Mouse (Mus musculus) limb, embryonic 11.5 days (tissue): ENCODE measurements around the gene Lyrm4. TPM values are rescaled to one million over a fixed set of nuclear protein-coding genes. Genes with fewer than 3 reads are reported as not detected.
A peak's percentile ranks its signal among the peaks of the same experiment; 100 is the strongest.

ENCODE experiments used
- ATAC-seq: fragments of 200-750 bp; cut with Nextera tagmentation; 2 replicates; pipeline ENCODE4 v1.8.0; 2017; ENCODE audit warnings: low read depth; ENCODE audit not compliant: insufficient number of reproducible peaks, low FRiP score, low TSS enrichment
- DNase-seq: peaks from one replicate; pipeline ENCODE4 v3.0.0-alpha.2; 2015; ENCODE audit warnings: low spot score
- H3K27ac ChIP-seq: fragments of 300-500 bp; sonication (generic); replicated peaks from 2 replicates; pipeline ENCODE4 v1.5.1; 2014; ENCODE audit warnings: low read depth, mild to moderate bottlenecking, low read length
- H3K27me3 ChIP-seq: fragments of 300-500 bp; sonication (generic); 2 replicates; pipeline ENCODE4 v1.6.1; 2014; ENCODE audit warnings: mild to moderate bottlenecking, low read length, mixed read lengths; ENCODE audit not compliant: control insufficient read depth, insufficient read depth
- H3K36me3 ChIP-seq: fragments of 300-500 bp; sonication (generic); 2 replicates; pipeline ENCODE4 v1.6.1; 2014; ENCODE audit warnings: mild to moderate bottlenecking, low read length, moderate library complexity, mixed read lengths; ENCODE audit not compliant: control insufficient read depth, insufficient read depth
- H3K4me1 ChIP-seq: fragments of 300-500 bp; sonication (generic); 2 replicates; pipeline ENCODE4 v1.6.1; 2014; ENCODE audit warnings: low read length, mixed read lengths; ENCODE audit not compliant: control insufficient read depth, insufficient read depth
- H3K4me2 ChIP-seq: fragments of 300-500 bp; sonication (generic); 2 replicates; pipeline ENCODE4 v1.6.1; 2014; ENCODE audit warnings: low read depth, mild to moderate bottlenecking, moderate library complexity; ENCODE audit not compliant: severe bottlenecking
- H3K4me3 ChIP-seq: fragments of 300-500 bp; sonication (generic); 2 replicates; pipeline ENCODE4 v1.5.1; 2014; ENCODE audit warnings: low read depth, low read length
- H3K9ac ChIP-seq: fragments of 300-500 bp; sonication (generic); 2 replicates; pipeline ENCODE4 v1.6.1; 2014; ENCODE audit warnings: mild to moderate bottlenecking, low read length
- H3K9me3 ChIP-seq: fragments of 300-500 bp; sonication (generic); 2 replicates; pipeline ENCODE4 v1.6.1; 2016; ENCODE audit warnings: low read length; ENCODE audit not compliant: control insufficient read depth
- WGBS: fragments of 180-500 bp; shearing (Covaris S2); extraction: QIAGEN DNeasy Blood & Tissue Kit; methylation state at CpG from one replicate; pipeline ENCODE4 v1.1.7; 2014; 5-methylcytosine and 5-hydroxymethylcytosine counted together
- polyA plus RNA-seq: library from polyadenylated mRNA; unstranded; fragments of >200 nt; fragmentation: Nextera tagmentation; extraction: Ambion mirVana; gene quantifications from 2 replicates; pipeline ENCODE4 v1.2.1, GENCODE M21; 2014

The Lyrm4 gene
- polyA plus RNA-seq, 1 experiment from 2014 or later = 20.6 TPM

DNA sequence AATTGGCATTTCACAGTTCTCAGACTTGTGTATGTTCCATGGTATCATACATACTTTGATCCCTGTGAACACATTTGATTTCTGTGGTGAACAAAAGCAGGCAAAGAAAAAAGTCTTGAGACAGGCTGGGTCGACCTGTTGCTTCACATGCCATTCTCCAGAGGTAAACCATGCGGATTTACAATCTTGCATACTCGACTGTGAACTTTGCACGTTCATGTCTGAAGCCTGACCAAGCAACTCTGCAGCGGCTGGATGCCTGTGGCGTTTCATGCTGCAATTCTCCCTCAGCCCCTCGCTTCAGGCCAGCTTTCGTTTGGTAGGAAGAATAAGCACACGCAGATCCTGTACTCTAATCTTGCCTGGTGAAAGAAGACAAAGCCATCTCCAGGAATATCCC is 85.4 kb downstream of the Lyrm4 start:
- ATAC-seq = no peak
- 80% methylated on average over 9 of the region's 9 CpGs for WGBS

DNA sequence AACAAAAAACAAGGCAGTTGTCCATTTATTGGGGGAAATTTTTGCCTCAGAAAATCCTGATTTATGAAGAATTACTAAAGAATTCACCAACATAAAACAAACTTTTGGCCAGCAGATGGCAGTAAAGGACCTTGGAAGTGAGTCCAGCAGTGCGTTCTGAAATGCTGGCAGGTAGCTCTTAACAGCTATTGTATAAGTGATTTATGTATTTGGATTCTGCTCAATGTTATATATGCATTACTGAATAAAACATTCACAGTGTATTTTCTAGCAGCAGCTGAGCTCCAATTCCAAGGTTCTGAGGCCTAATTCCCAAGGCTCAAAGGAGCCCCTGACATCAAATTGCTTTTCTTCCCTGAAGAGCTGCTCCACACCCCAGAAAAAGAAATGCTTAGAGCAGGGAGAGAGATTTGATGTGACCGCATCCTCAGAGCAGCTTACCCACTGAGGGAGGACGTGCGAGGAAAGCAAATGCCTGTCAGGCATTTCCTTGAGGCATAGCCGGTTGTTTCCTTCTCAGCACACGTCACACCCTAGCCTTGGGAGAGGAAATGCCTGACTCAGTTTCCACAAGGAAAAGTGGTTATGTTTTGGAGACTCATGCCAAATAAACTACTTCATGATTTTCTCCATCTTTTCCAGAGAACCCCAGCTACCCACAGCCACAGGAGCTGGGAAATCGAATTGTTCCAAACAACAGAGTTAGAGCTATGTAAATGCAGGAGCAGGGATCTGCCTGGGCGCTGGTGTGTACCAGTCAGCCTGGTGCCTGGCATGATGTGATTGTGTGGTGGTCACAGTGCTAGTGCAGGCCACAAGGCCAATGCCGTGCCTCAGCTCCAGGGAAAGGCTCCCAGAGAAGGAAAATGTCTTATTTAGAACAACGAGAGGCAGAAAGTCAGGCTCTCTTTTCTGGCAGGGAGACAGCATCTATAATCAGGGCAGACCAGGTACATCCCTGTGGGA is 97.7 kb downstream of the Lyrm4 start:
- Histone ChIP-seq H3K9me3 (no peaks in the 10 kb centered on the region), H3K27ac (no peak overlapping the region), H3K36me3 (no peaks in the 10 kb centered on the region), H3K27me3 (no peaks in the 10 kb centered on the region), H3K4me1 (no peaks in the 10 kb centered on the region), H3K9ac (no peak overlapping the region), H3K4me3 (no peak overlapping the region), H3K4me2 (no peak overlapping the region)
- DNase-seq (peak; percentile 71), ATAC-seq (no peak)
- 66% methylated on average over 10 of the region's 10 CpGs for WGBS

More for the DNA sequence above, 85.4 kb downstream of the Lyrm4 start:
- DNase-seq = no peak
- H3K4me2 ChIP-seq = no peak overlapping the region
- no peaks in the 10 kb centered on the region for H3K9me3 ChIP-seq
- no peak overlapping the region for H3K4me3 ChIP-seq
- no peaks in the 10 kb centered on the region for H3K4me1 ChIP-seq
- H3K36me3 ChIP-seq = no peaks in the 10 kb centered on the region
- H3K27ac ChIP-seq = no peak overlapping the region
- H3K9ac ChIP-seq = no peak overlapping the region
- no peaks in the 10 kb centered on the region for H3K27me3 ChIP-seq

DNA sequence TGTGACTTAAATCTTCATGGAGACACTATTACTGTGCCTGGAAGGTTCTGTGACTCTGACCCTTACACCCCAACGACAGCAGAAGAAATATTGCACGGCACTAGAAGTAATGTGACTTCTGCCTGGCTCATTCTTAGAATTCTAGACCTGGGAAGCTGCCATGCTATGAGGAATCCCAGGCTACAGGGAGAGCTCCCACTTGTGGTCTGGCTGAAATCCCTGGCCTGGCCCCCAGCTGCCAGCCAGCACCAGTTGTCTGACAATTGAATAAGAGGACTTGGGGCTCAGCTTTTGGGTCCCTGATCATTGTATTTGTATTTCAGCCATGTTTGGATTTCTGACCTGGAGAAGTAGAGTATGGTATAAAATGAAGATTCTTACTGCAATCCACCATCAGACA is 99.3 kb downstream of the Lyrm4 start:
- no peak overlapping the region for H3K4me3 ChIP-seq
- no peak overlapping the region for H3K9ac ChIP-seq
- H3K9me3 ChIP-seq = no peaks in the 10 kb centered on the region
- no peak for ATAC-seq
- no peaks in the 10 kb centered on the region for H3K27me3 ChIP-seq
- no peaks in the 10 kb centered on the region for H3K36me3 ChIP-seq
- H3K27ac ChIP-seq = no peak overlapping the region
- WGBS = 61% methylated on average over 2 of the region's 2 CpGs
- DNase-seq = no peak
- H3K4me1 ChIP-seq = no peaks in the 10 kb centered on the region
- H3K4me2 ChIP-seq = no peak overlapping the region

DNA sequence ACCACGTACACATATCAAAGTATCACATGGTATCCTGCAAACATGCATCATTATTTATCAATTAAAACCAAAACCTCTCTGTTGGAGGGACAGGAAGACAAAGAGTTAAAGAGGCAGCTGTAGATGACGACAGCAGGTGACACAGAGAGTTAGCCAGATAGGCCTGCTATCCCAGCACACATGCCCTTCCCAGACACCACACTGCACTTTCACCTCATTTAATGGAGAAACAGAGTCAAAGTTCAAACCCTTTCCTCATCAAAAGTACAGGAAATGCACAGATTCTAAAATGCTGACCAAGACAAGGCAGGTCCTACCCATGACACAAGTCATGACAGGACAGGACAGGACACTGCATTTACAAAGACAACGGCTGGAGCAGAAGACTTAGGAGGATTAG is 101.7 kb downstream of the Lyrm4 start:
- no peak for ATAC-seq

DNA sequence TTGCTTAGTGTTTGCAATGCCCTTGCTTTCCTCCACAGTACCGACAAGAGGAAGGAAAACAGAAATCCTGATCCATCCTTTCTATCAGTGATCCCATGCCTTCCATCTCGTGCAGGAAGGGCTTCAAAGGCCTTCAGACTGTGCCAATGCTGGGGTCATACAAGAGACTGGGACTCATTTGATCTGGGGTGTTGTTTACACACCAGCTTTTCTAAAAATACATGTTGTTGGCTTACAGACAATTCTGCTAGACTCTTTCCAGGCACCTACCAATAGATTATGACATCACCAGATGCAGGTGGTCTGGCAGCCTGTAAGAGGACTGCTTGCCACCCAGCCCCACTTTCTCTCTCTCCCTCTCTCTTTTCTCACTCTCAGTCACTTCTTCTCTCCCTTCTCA is 107.3 kb downstream of the Lyrm4 start:
- no peaks in the 10 kb centered on the region for H3K27me3 ChIP-seq
- WGBS = 78% methylated on average over 2 of the region's 2 CpGs
- no peaks in the 10 kb centered on the region for H3K36me3 ChIP-seq
- no peaks in the 10 kb centered on the region for H3K9me3 ChIP-seq
- no peaks in the 10 kb centered on the region for H3K4me1 ChIP-seq
- no peak for ATAC-seq
- no peak overlapping the region for H3K4me3 ChIP-seq
- no peak overlapping the region for H3K27ac ChIP-seq
- H3K4me2 ChIP-seq = no peak overlapping the region
- no peak for DNase-seq
- no peak overlapping the region for H3K9ac ChIP-seq

More for the DNA sequence above, 101.7 kb downstream of the Lyrm4 start:
- no peaks in the 10 kb centered on the region for H3K4me1 ChIP-seq
- H3K9ac ChIP-seq = no peak overlapping the region
- no peak overlapping the region for H3K4me2 ChIP-seq
- no peak for DNase-seq
- no peaks in the 10 kb centered on the region for H3K9me3 ChIP-seq
- H3K36me3 ChIP-seq = no peaks in the 10 kb centered on the region
- no peaks in the 10 kb centered on the region for H3K27me3 ChIP-seq
- H3K4me3 ChIP-seq = no peak overlapping the region
- H3K27ac ChIP-seq = no peak overlapping the region
- 54% methylated on average over 3 of the region's 3 CpGs for WGBS

DNA sequence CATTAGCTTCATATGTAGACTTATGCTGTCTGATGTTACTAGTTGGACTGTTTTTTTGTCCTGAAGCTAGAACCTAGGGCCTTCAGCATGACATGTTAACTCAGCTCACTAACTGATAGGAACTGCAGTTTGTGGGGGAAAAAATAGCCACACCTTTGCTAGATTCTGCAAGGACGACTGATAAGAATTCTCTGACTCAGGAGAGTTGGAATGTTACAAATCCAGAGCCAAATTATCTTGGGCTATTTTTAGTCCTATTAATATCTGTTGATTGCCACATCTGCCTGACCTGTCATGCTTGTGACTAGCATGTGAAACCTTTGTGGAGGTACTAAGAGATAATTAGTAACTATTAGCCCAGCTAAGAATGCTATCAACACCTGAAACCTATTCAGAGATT is 116.5 kb downstream of the Lyrm4 start:
- H3K4me3 ChIP-seq = no peak overlapping the region
- DNase-seq (no peak), ATAC-seq (no peak)
- no peak overlapping the region for H3K4me2 ChIP-seq
- H3K27ac ChIP-seq = no peak overlapping the region
- no peaks in the 10 kb centered on the region for H3K36me3 ChIP-seq
- no peaks in the 10 kb centered on the region for H3K27me3 ChIP-seq
- no peaks in the 10 kb centered on the region for H3K9me3 ChIP-seq
- 93% methylated on average over 1 of the region's 1 CpGs for WGBS
- H3K9ac ChIP-seq = no peak overlapping the region
- H3K4me1 ChIP-seq = peaks cover 3% of the 10 kb centered on the region; the same call in 1 of the 2 replicates

DNA sequence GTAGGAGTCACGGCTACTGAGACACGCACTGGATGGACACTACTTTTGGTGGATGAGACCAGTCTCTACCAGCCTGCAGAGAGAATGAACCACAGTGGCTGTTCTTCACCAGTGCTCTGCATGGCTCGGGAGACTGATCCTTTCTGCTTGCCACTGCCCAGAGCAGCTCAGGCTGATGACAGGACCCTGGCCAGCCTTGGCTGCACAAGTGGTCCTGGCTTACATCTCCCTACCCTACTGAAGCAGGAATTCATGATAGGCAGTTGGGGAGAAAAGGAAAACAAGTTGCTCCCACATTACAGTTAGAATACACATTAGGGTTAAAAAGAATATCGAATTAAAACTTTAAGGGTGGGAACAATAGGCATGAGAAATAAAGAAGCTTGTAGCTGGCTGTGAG is 119.7 kb downstream of the Lyrm4 start:
- WGBS = 93% methylated on average over 4 of the region's 4 CpGs
- DNase-seq (no peak), ATAC-seq (no peak)
- Histone ChIP-seq H3K9me3 (no peaks in the 10 kb centered on the region), H3K27me3 (no peaks in the 10 kb centered on the region), H3K4me2 (no peak overlapping the region), H3K27ac (no peak overlapping the region), H3K4me3 (no peak overlapping the region), H3K36me3 (no peaks in the 10 kb centered on the region), H3K9ac (no peak overlapping the region), H3K4me1 (peaks cover 3% of the 10 kb centered on the region; the same call in 1 of the 2 replicates)

DNA sequence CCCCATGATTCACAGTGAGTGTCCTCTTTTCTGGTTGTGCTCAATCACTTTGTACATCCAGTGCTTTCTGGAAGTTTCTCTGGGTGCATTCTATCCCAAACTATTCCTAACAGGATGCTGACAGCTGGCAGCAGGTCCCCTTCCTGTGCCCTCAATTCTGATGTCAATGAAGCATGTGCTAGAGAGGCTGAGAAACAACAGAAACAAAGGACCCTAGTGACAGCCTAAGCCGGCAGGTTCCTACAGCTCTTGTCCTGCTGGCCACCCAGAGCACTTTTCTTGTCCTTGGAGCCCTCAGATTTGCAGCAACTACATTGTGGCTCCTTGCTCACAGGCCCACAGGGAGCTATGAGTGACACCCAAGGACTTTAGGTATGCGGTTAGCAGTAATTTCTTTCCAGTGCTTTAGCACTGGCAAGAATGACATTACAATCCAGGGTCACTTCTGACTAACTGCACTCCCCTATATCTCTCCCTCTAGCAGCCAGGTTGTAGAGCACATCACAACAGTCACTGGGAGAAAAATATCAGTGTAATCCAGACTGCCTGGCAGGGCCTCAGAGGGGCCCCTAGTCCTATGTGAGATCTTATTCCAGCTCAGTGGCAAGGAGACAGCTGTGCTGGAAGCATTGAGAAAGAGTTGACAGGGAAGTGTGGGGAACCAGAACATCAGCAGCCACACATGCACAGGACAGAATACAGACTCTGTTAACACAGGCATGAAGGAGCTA is 121.5 kb downstream of the Lyrm4 start:
- no peak overlapping the region for H3K4me3 ChIP-seq
- H3K36me3 ChIP-seq = no peaks in the 10 kb centered on the region
- no peak overlapping the region for H3K9ac ChIP-seq
- no peaks in the 10 kb centered on the region for H3K4me1 ChIP-seq
- no peaks in the 10 kb centered on the region for H3K27me3 ChIP-seq
- ATAC-seq (no peak), DNase-seq (no peak)
- H3K27ac ChIP-seq = no peak overlapping the region
- H3K4me2 ChIP-seq = no peak overlapping the region
- no peaks in the 10 kb centered on the region for H3K9me3 ChIP-seq
- WGBS = 82% methylated on average over 2 of the region's 2 CpGs
